Mouse (Mus musculus): ENCODE data around the gene Tmx2.

DNA sequence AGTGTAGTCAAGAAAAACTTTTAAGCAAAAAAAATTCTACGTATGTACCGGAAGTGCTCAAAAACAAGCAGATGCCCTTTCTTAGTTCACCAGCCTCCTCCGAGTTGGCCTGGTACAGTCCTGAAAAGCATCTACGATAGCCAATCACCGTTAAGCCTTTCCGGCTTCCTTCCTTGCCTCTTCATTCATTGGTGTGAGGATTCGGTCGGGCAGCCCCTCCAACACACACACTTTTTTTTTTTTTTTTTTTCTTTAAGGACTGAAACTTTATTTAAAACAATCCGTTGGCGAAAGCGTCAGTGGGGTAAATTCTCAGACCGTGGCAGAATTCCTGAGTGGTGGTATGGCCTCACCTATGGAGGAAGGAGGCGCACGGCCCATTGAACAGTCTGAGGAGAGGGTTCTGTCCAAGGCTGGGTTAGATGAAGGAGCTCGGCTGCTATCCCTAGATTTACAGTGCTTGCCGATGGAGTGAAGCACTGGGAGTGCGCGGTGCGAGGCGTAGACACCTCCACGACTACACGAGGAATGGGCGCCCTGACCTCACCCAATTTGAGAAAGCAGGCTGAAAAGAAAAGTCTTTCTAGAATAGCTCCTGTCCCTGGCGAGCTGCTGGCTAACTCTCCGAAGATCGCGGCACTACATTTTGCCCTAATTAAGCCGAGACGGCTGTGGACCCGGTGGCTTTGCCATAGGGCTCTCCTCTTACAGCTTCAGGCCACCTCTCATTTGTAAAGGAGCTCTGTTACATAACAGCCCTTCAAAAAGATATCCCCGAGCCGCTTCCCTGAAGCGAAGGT is 36.8 kb upstream of the Tmx2 start:
- TF ChIP-seq CTCF (IDR thresholded peaks at IDR 0.05; ENCODE audit: low read depth, low read length) (no peak), POLR2A (IDR thresholded peaks at IDR 0.05; ENCODE audit: extremely low read depth, insufficient read depth, low read length) (no peak)
